Mouse (Mus musculus): ENCODE results near the gene Ifnar1. TPM values are rescaled to one million over a fixed set of nuclear protein-coding genes. Genes with fewer than 3 reads are reported as not detected.

Gene Ifnar1
- total RNA-seq, 1 experiment from 2014 or later, result 168 TPM

- no peak for ATAC-seq (ENCODE audit: extremely low read depth, insufficient number of reproducible peaks, low FRiP score, poor library complexity, severe bottlenecking)
These were observed 47.4 kb downstream of the Ifnar1 start for GRCm38 (mm10) chr16:91532429-91532828.

- peak; percentile 39 for ATAC-seq (ENCODE audit: extremely low read depth, insufficient number of reproducible peaks, low FRiP score, poor library complexity, severe bottlenecking)
These were observed 48.3 kb downstream of the Ifnar1 start for GRCm38 (mm10) chr16:91533097-91534001.

DNA sequence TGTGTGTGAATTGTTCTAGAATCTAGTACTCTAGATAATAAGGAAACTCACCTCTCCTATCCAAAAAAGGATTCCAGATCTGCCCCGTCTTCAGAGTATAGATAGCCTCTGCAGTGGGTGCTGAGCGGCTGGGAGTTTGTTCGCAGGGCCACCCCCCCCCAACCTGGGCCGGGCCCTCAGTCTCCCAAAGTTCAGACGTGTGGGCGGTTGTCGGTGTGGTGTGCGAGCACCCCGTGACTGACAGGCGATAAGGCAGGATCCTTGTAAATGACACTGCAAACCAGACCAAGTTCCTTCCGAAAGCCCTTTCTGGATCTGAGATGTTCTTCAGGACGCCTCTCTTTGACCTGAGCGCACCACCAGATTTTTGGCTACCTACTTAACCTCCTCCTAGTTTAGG is 49.4 kb downstream of the Ifnar1 start:
- peak; percentile 53 for ATAC-seq (ENCODE audit: extremely low read depth, insufficient number of reproducible peaks, low FRiP score, poor library complexity, severe bottlenecking)

DNA sequence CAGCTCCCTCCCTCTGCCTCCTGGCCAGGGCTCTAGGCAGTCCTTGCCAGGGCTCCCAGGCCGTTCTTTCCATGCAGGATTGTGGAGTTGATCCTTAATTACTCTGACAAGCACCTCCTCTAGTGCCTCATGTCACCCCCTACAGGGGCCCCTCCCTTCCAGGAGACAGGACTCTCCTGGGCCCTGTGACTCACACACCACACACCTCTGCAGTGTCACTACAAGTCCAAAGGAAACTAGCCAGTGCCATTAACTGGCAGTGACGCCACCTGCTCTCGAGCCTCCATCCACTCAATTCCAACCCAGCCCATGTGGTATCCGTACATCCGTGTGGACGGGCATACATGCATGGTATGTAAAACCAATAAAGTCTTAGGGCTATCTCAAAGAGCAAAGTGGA is 49.9 kb downstream of the Ifnar1 start:
- ATAC-seq (ENCODE audit: extremely low read depth, insufficient number of reproducible peaks, low FRiP score, poor library complexity, severe bottlenecking), result no peak

DNA sequence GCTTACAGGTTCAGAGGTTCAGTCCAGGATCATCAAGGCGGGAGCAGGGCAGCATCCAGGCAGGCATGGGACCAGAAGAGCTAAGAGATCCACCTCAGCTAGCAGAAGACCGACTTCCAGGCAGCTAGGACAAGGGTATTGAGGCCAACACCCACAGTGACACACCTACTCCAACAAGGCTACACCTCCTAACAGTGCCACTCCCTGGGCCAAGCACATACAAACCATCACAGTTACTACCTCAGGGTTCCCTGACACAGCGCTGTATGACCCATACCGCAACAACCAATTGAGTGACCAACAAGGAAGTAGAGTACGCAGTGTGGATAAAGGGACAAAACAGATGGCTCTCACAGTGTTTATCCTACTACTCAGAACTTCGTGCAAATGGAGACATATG is 51.3 kb downstream of the Ifnar1 start:
- ATAC-seq (ENCODE audit: extremely low read depth, insufficient number of reproducible peaks, low FRiP score, poor library complexity, severe bottlenecking), result no peak

DNA sequence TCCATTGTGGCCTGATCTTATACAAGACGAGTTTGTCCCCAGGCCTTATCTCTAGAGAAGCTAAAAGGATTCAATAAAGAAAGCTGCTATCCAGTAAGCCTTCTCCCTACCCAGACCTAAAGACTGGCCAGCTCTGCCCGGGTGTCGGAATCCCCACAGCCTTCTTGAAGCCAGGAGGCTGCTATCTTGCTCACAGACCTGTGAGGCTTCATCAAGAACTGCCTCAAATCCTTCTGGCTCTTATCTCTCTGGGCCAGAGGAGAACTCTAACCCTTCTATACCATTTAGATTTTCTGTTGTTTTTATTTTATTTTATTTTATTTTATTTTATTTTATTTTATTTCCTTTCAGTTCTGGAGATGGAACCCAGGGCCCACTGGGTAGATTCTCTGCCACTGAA is 52.0 kb downstream of the Ifnar1 start:
- ATAC-seq (ENCODE audit: extremely low read depth, insufficient number of reproducible peaks, low FRiP score, poor library complexity, severe bottlenecking), result no peak

GRCm38 (mm10) chr16:91538051-91538450 is 53.0 kb downstream of the Ifnar1 start:
- ATAC-seq (ENCODE audit: extremely low read depth, insufficient number of reproducible peaks, low FRiP score, poor library complexity, severe bottlenecking), result peak; percentile 28; the same call in 1 of the 2 replicates

DNA sequence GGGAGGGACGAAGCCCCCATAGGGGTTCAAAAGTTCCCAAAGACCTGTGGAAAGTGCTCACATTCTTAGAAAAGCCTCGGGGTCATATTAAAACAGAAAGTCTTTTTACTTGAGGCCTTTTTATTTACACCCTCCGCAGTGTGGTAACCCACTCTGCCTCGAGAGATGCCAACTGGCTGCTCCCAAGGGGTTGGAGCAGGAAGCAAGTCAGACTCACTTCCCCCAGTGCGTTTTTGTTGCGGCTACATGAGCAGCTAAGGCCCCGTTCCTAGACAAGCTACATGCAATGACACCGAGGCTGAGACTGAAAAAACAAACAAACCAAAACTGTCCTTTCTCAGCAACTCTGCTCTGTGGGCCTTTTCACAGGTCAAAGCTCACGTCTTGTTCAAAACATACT is 53.5 kb downstream of the Ifnar1 start:
- peak; percentile 18; the same call in 1 of the 2 replicates for ATAC-seq (ENCODE audit: extremely low read depth, insufficient number of reproducible peaks, low FRiP score, poor library complexity, severe bottlenecking)

DNA sequence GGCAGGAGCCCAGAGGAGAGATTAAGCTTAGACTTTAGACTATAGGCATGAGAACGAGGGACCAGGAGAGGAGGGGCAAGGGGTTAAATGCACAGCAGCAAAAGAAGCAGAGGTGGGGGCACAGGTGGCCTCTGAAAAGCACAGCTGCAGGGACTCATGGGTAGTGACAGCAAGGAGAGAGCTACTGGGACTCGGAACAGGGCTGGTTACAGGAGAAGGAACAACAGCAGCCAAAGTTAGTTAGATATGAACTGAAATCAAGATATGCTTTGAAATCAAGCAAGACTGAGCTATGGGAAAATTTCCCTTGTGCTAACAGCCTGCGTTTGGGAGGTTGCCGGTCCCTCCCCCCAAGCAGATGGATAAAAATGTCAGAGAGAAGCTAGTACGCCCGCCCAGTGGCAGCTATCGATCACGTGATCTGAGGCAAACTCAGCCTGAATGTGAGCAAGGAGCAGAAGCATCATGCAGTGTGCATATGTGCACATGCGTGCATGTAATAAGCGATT is 56.6 kb downstream of the Ifnar1 start:
- ATAC-seq (ENCODE audit: extremely low read depth, insufficient number of reproducible peaks, low FRiP score, poor library complexity, severe bottlenecking), result no peak

- no peak for ATAC-seq (ENCODE audit: extremely low read depth, insufficient number of reproducible peaks, low FRiP score, poor library complexity, severe bottlenecking)
These were observed 58.6 kb downstream of the Ifnar1 start for GRCm38 (mm10) chr16:91543619-91544018.

GRCm38 (mm10) chr16:91545597-91546281 is 60.7 kb downstream of the Ifnar1 start:
- peak; percentile 39 for ATAC-seq (ENCODE audit: extremely low read depth, insufficient number of reproducible peaks, low FRiP score, poor library complexity, severe bottlenecking)

GRCm38 (mm10) chr16:91546391-91546835 is 61.4 kb downstream of the Ifnar1 start:
- peak; percentile 83 for ATAC-seq (ENCODE audit: extremely low read depth, insufficient number of reproducible peaks, low FRiP score, poor library complexity, severe bottlenecking)

- ATAC-seq (ENCODE audit: extremely low read depth, insufficient number of reproducible peaks, low FRiP score, poor library complexity, severe bottlenecking), result peak; percentile 14
These were observed 62.1 kb downstream of the Ifnar1 start, which contains the start of gene Ifngr2 for GRCm38 (mm10) chr16:91546836-91547741. TSS of gene Ifngr2 (plus strand) at chr16:91547072.

DNA sequence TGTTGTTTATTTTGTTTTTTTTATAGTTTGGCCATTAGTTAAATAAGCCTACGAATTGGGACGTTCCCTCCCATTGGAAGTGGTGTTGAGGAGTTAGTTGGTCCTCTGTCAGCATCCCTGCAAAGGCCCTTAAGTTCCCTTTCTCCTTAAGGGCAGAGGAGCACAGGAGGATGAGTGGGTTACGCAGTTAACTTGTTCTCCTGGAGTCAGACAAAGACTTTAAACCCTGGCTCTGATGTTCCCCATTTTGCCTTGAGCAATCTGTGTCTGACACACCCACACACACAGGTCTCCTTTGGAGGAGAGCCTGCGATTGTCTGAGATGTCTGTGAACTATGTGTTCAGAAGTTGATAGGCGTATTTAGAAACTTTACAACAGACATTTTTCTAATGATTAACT is 62.9 kb downstream of the Ifnar1 start:
- no peak for ATAC-seq (ENCODE audit: extremely low read depth, insufficient number of reproducible peaks, low FRiP score, poor library complexity, severe bottlenecking)

DNA sequence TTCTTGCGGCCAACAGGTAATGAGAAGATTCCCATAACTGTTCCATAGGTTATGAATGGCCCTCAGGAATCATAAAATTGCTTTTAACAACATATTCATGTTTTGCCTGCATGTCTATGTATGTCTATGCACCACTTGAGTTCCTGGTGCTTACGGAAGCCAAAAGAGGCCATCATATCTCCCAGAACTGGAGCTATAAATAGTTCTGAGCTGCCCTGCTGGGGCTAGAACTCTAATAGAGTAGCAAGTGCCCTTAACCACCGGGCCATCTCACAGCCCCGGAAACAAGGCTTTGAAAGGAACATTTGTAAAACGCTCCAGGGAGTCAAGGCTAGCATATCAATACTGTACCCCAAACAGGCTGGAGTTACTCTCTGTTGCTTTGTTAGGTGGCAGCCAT is 63.5 kb downstream of the Ifnar1 start:
- ATAC-seq (ENCODE audit: extremely low read depth, insufficient number of reproducible peaks, low FRiP score, poor library complexity, severe bottlenecking), result no peak

DNA sequence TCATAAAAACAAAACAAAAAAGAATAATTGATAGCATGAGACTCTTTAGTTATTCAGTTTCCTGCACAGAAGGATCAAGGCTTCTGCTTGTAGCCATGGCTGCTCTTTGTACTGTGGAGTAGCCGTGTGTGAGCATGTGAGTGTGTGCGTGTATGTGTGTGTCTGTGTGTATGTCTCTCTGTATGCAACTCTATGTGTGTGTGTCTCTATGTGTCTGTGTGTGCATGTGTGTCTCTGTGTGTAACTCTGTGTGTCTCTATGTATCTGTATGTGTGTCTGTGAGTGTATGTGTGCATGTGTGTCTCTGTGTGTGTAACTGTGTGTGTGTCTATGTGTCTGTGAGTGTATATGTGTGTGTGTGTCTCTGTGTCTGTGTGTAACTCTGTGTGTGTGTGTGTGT is 64.0 kb downstream of the Ifnar1 start:
- ATAC-seq (ENCODE audit: extremely low read depth, insufficient number of reproducible peaks, low FRiP score, poor library complexity, severe bottlenecking), result no peak

DNA sequence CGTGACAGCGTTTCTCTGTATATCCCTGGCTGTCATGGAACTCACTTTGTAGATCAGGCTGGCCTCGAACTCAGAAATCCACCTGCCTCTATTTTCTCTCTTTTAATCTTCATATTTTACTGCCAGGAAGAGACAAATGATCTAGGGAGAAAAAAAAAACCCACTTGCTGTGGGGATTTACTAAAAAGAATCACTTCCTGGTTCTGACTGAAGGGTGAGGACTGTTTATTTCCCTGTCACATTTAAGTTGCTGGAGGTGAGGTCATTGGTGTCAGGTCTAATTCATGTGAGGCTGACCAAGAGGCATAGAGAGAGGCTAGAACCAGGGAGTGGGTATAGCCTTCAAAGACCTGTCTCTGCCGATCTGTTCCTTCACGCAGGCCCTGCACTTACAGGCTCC is 64.6 kb downstream of the Ifnar1 start:
- ATAC-seq (ENCODE audit: extremely low read depth, insufficient number of reproducible peaks, low FRiP score, poor library complexity, severe bottlenecking), result no peak

DNA sequence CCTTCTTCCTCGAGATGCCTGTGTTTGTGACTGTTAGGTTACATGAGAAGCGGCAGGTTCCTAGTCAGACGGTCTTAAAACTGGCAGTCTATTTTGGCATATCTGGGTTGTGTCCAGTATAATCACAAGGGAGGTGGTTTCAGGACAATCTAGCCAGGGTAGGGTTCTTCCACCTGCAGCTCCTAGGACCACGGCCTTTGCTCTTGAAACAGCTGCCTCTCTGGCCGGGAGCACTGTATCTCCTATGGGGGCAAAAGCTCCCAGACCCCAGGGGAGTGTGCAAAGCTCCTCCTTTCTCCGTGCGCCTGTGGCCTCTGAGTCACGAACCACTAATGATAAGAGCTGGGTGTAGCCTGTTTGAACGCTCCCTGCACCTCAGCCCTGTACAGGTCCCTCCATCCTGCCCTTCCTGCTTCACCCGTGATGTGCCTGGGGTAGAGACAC is 66.1 kb downstream of the Ifnar1 start:
- no peak for ATAC-seq (ENCODE audit: extremely low read depth, insufficient number of reproducible peaks, low FRiP score, poor library complexity, severe bottlenecking)

DNA sequence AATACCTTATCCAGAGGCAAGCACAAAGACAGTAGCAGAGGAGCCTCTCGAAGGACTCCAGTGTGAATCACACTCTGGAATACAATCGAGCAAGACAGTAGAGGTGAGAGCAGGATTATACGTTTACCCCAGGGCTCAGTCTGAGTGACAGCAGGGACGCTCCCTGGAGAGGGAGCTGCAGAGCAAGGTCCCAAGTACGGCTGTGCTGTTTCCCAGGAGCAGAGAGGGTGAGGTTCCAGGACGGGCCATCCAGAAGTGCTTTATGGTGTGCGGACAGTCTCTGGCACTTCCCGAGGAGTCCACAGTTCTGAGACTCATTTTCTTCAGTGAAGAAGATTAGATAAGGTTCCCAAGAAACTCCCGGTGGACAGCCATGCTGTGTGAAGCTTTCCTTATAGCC is 67.0 kb downstream of the Ifnar1 start:
- ATAC-seq (ENCODE audit: extremely low read depth, insufficient number of reproducible peaks, low FRiP score, poor library complexity, severe bottlenecking), result no peak
